Mouse (Mus musculus): Measurements from ENCODE around the gene Lrrc8b.

- TF ChIP-seq CTCF (conservative IDR thresholded peaks at IDR 0.05; ENCODE audit: low read length) (no peak), NANOG (IDR thresholded peaks at IDR 0.05; ENCODE audit: borderline replicate concordance, low read length) (no peak)
Measured at GRCm38 (mm10) chr5:105519096-105519975, 103.8 kb downstream of the Lrrc8b start, which contains the start of gene Lrrc8c.

All from E14TG2a.4 (cell line).